Mouse (Mus musculus): ENCODE results near the gene Acat1.

DNA sequence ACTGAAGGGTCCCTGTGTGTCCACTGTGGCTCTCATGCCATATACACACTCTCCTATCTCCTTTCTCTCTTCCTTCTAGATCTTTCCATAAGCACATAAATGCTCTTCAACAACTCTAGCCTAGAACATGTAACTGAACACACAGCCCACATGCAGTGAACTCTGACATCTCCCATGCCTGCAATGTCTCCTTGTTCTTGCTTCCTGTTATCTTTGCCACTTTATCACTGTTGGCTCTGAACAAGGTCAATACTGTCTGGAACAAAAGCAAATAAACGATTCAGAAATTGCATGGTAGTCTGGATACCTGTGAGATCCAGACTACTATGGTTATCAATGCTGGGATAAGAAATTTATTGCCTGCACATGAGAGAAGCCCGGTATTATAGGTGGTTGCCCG lies 6.3 kb downstream of the Acat1 start:
- TF ChIP-seq POLR2A (IDR thresholded peaks at IDR 0.05; ENCODE audit: extremely low read depth, insufficient read depth, low read length) (no peak), CTCF (IDR thresholded peaks at IDR 0.05; ENCODE audit: extremely low read depth, insufficient read depth, low read length) (no peak)

All from cortical plate, adult 2 months (tissue).